Mouse (Mus musculus) spleen, adult 2 months (tissue): ENCODE data around the gene Chrnb4.

Source experiments
- CTCF ChIP-seq: fragments of 200-500 bp; IDR thresholded peaks from 2 replicates; pipeline ENCODE4 v1.5.1; 2011; ENCODE audit warnings: mild to moderate bottlenecking, inconsistent platforms; ENCODE audit not compliant: insufficient read depth, insufficient read length, insufficient replicate concordance; ENCODE audit errors: extremely low read depth
- POLR2A ChIP-seq: fragments of 200-500 bp; IDR thresholded peaks from 2 replicates; pipeline ENCODE4 v1.6.1; 2011; ENCODE audit warnings: low read depth, low read length, inconsistent platforms

DNA sequence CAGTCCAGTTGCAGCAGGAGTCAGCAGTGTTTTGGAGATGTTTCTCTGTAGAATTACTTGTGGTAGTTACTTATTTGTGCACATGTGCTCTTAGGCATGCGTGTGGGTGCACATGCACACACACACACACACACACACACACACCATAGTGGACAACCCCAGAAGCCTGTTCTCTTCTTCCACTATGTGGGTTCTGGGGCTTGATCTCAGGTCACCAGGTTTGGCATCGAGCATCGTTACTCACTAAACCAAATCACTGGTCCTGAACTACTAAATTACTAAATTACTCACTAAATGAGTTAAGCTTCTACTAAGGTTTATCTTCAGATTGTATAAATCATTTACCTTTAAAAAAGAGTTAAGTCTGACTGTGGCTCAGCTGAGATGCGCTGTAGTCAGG is 9.5 kb upstream of the Chrnb4 start:
- no peak for TF ChIP-seq POLR2A
- no peak for TF ChIP-seq CTCF
